Mouse (Mus musculus) gastrocnemius, postnatal 10 days (tissue): ENCODE data around the gene Pip5k1b. TPM values are rescaled to one million over a fixed set of nuclear protein-coding genes. Genes with fewer than 3 reads are reported as not detected.

ENCODE experiments used
- DNase-seq: peaks from one replicate; pipeline ENCODE4 v3.0.0; 2021; ENCODE audit warnings: mixed read lengths
- total RNA-seq, 2 experiments: library from RNA; stranded (reverse); gene quantifications; 2 replicates each; pipeline ENCODE4 v1.2.3; 2021

The Pip5k1b gene
- total RNA-seq, 2 experiments from 2014 or later: 1.2 to 1.6 TPM

DNA sequence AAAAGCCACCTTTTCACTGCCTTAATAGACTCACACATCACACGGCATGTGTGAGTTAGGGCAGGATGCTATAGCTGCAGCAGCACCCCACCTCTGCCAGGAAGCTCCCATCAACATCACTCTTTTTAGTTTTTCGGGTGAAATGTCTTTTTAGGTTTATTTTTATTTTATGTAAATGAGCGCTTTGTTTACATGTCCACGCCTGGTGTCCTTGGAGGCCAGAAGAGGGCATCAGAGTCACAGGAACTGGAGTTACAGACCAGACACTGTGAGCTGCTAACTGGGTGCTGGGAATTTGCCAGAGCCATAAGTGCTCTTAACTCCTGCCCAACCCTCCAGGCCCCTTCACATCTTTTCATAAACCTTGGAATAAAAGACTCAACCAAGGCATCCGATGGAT is 249.3 kb downstream of the Pip5k1b start:
- no peak for DNase-seq

DNA sequence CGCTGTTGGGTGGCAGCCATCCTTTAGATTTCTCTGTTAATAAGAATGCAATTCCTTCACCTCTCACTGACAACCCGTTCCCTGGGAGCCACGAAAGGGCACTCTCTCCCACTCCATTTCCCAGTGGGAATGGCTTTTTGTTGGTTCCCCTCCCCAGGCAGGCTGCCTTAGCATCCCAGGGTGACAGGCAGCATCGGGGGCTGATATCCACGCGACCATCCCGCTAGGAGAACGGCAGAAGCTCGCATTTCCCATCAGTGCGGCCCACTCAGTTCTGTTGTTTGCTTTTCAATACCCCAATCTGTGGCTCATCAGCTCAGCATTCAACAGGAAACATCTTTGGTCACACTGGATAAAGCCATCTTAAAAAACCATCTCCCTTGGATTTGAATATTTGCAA is 253.5 kb downstream of the Pip5k1b start:
- no peak for DNase-seq

DNA sequence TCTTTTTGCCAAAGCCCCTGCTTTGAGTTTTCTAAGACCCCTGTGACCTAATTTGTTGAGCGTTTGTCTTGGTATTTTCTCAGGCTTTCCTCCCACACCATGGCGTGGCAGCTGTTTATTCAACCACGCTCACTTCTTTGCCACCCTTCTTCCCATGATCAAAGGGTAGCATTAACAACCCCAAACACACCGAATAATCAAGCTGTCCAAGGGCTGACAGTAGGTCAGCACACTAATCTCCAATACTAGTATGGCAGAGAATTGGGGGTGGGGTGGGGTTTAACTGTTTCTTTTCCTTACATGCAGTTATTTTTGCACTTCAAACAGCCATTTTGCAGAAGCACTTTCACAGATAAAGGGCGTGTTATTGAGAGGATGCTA is 253.9 kb downstream of the Pip5k1b start:
- DNase-seq: no peak

DNA sequence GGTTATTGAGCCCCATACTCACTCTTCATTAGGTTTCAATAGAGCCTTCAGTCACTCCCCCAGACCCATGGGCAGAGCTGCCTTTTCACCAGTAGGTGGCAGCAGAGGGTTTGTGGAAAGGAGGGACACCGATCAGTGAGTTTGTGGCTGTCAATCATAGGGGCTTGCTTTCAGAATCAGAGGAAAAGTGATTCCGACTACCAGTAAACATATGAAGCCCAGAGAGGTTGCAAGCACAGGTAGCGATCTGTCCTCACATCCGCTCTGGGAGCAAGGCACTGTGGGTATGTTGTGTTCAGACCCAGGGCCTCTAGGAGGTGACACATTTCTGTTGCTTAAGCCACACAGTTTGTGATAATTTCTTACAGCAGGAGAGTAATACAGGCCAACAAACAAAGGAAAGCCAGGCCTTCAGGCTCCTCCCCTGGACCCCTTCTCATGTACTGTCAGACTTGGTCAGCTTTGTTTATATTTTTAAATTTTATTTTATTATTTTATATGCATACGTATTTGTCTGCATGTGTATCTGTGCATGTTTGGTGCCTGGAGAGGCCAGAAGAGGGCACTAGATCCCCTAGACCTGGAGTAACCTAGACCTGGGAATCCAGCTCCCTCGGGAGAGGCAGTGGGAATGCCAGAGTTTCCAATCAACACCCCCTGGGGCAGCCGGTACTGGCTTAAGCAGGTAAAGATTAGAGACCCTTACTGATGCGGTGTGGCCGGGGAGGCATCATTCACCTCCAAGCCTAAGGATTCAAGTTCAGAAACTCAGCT is 254.5 kb downstream of the Pip5k1b start:
- peak; percentile 76 for DNase-seq

DNA sequence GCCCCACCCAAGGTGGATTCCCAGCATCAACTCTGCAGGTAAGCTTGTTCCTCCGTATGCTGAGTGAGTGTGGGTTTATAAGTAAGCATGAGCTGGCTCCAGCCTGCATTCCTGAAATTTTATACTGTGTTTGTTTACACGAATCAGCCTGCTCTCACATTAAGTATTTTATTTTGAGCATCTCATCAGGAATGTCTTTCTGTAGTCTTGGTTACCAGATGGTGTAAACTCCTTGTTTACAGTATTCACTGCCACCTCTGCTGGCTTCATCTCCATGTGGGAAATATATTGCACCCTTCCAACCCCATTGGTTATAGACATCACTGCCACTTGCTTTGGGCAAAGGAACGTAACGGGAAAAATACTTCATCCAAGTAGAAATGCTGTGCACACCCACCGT is 262.1 kb downstream of the Pip5k1b start:
- DNase-seq: no peak

DNA sequence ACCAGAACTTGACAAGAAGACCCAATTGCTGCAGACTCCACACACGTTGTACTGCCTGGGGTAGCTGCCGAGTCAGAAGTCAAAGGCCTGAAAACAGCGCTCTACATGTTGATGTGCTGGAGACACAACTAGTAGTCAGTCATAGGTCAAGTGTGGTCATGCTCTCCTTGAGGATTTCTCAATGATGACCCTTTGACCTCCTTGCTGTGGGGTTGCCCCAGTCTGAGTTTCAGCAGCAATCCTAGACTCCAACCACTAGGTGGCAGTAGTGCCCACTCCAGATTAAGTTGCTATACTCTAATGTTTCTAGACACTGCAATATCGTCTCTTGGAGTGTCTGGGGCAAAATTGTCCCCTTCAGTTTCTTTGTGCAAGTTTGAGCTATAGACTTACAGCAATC is 271.5 kb downstream of the Pip5k1b start:
- peak; percentile 32 for DNase-seq

DNA sequence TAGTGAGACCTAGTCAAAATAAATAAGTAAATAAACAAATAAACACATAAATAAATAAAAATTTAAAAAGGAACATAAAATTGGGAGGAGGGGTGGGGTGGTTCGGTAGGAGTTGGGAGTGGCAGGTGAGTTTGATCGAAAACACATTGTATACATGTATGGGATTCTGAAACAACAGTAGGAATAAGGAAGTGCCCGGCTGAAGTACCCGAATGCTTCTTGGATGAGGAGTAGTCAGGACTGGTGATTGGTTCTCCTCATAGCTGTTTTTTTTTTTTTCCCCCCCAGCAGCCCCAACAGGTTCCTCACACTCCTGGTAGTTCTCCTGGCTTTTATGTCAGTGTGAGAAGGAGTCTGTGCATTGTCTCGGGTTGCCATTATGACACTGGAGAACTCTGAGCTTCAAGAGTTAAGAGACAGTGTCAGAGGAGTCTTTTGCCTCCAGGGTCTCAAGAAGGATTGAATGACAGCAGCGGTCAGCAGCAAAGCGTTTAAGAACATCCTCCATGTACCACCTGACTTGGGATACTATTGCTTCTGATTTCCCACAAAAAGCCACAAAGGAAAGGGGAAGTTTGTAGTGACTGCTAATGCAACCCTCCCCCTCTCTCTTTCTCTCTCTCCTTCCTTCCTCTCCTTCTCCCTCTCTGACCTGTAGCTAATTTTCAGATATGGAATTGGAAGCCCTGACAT is 274.2 kb downstream of the Pip5k1b start:
- DNase-seq: no peak

DNA sequence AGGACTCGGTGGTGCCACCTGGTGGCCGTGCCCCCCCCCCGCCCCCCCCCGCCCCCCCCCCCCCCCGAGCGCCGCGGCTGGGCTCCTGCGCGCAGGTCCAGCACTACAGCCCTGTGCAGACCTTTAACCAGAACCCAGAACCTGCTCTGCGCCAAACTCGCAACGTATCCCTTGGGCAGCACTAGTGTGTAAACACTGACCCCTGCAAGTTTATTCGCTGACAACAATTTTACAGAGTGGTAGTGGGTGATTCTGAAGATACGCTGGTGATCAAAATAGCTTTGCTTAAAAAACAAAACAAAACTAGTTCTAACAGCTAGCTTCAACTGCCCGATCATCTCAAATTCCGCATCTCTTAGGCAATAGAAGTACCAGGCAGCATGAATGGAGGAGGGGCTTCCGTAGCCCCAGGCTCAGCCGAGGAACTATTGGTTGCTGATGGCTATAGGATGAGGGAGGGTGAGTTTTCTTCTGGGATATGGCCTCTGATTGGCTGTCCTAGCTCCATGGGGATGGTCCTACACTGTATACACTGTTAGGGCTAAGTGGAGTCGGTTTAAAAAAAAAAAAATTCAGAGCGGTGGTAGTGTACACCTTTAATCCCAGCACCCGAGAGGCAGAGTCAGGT is 275.0 kb downstream of the Pip5k1b start, which contains the start of gene Fxn:
TSS of gene Fxn (minus strand) at position 5 of the 628 bp plus-strand sequence.
- no peak for DNase-seq

DNA sequence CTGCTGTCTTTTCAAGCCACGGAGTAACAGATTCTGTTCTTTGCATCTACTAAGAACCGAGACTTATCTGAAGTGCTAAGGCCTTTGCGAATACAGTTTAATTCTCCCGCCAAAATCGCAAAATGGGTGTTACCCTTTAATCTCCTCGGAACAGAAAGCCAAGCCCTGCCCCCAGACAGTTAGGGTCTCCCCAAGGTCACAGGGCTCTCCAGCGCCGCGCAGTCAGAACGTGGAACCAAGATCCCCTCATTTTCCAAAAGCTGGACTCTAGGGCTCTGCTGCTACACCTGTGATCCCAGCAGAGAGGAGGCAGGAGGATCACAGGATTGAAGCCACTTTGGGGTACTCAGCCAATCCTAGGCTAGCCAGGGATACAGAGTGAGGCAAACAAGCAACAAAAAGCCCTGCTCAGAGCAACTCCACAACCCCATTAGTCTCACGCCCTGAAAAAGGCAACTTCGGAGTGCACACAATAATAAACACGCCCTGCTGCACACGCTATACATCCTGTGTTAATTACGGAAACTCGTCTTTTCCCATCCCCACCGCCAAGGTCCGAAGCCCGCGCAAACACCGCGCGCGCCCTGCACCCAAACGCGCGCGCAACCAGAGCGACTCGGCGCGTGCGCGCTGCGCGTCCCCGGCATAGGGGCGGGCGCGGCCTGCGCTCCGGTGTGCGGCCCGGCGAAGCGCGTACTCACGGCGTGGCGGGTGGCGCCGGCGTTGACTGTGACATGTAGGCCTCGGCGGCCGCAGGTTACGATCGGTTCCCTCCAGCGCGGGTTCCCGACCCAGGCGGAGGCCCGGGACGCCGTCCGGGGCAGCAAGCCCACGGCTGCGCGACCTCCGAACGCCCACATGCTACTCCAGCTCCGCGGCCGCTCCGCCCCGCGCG is 275.7 kb downstream of the Pip5k1b start:
- peak; percentile 81 for DNase-seq

DNA sequence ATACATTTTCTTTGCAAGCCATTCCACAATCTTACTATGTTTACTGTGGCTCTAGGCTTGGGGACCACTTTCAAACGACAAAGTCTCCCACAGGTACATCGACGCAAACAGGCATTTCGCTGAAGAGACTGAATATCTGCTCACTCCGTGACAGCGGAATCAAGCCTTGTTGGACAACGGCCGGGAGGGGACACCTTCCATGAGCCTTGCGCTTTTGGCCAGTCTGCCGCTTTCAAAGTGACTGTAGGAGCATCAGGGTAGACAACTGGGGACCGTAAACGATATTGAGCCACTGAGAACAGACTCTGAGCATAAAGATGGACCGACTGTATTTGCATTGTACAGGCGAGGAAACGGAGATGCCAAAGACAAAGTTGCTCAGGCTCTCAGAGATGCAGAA is 276.8 kb downstream of the Pip5k1b start:
- DNase-seq: no peak

DNA sequence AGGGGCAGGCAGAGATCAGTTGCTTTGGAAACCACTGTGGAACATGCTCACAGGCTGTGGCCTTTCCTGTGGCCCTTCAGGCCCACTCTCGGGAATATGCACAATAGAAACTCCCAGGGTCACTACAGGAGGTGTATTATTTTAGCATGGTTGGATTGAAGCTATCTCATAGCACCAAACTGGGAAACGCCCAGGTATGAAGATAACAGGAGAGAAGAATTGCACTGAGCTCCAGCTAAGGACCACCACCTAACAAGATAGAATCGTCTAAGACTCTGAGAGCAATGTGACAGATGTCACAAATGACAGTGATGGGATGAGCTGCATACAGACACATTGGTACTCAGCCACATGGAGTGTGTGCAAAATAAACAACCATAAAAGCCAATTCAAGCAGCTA is 281.4 kb downstream of the Pip5k1b start:
- no peak for DNase-seq

DNA sequence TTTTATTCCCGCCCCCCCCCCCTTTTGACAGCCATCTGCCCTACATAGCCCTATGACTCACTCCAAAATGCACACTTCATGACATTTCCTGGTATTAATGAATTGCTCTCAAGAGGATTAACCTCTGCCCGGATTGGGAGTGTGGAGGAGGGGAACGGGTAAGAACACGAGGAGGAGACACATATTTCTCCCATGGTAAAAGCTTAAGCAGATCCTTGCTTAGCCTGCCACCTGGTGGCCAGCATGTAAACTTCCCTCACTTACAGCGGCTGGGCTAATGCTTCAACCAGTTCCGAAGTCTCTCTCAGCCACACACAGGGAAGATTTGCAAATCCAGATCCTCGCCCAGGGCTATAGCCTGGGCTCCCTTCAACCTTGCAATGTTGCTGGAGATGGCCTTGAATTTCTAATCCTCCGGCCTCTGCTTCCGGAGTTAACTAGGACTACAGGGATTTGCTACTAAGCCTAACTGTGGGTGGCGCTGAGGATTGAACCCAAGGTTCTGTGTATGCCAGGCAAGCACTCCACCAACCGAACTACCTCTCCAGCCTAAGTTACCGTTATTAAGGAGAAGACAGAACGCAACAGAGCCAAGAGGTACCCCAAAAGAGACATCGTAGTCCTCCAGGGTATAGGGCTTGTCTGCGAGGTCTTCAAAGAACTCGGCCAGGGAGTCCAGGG is 283.8 kb downstream of the Pip5k1b start:
- DNase-seq: peak; percentile 84

DNA sequence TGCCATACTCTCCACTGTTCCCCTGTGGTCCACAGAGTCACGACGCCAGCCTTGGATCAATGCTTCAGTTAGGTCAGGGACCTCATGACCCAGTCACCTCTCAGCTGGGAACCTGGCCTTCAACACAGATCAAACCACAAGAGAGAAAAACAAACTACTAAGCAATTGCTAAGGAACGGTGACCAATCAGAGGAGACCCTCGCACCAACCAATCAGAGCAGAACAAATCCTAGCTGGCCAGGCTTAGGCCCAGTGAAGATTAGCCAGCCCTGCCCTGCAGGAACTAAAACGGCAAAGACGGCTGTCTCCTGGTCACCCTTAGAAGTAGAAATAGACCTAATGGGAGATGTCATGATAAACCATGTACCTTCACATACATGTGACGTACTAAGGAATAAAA is 284.3 kb downstream of the Pip5k1b start:
- peak; percentile 10 for DNase-seq

DNA sequence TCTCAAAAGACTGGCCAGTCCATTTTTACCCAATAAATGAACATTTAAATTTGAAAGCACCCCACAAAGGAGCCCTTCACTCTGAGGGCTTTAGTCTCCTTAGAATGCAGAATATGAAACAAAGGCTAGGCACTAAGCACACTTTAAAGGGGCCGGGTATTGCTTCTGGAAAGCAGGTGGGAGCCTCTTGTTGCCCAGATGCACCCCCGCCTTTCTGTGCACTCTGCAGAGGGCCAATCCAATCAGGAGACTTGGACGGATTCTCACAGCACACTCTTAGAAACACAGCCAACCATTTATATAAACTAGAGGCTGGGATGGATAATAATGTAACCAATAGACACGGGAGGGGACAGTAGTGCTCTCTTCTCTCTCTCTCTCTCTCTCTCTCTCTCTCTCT is 287.1 kb downstream of the Pip5k1b start:
- no peak for DNase-seq

DNA sequence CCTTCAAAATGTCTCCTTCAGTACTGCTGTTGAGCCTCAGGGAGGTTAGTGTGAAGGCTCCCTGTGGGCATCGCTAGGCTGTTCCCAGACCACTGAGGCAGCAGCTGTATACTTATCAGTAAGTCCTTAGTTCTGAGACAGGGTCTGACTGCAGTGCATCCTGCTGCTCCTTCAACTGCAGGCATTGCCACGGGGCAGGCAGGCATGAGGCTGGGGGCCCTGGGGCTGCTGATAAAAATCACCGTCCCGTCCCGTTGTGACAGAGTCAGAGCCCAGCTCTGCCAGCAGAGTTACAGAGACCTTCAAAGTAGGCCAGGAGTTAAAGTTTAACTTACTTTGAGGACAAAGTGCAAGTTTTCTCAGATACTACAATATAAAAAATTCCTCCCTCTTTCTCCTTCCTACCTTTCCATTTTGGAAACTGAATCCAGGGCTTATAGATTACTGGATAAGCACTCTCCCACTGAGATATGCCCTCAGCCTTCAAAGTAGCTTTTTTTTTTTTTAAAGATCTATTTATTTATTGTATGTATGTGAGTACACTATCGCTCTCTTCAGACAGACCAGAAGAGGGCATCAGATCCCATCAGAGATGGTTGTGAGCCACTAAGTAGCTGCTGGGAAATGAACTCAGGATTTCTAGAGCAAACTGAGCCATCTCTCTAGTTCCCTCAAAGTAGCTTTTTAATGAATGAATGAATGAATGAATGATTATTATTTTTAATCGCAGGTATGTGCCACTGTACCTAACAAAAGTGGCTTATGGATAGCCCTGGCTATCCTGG is 289.4 kb downstream of the Pip5k1b start:
- DNase-seq: no peak

DNA sequence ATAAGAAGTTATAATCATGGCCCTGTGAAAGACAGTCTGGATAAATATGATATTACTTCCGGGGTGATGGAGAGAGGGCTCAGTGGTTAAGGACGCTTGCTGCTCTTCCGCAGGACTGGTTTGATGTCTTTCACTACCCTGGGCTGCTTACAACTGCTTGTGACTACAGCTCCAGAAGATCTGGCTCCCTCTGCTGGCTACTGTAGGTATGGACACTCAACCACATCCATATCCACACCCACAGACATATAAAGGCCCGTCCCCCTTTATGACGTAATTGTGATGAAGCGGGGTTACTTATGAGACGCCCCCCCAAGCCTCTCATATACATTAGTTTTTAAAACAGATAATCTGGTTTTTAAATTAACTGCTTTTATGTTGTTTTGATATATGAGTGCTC is 290.7 kb downstream of the Pip5k1b start:
- peak; percentile 79 for DNase-seq

DNA sequence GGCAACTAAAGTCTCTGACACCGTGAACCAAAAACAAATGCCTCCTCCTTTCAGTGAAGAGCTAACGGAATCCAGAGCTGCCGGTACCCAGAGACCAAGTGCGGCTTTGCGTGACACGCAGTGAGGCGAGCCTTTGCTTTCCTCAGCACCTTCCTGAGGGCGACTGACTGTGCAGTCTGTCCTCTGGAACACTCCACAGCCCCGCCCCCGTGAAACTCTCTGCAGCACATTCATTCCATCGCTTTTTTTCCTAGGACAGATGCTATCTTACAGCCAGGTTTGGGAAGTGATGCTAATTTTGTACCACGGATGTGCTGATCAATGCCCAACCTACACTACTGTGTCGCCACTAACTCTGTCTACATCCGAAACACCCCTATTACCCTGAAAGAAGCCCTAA is 292.9 kb downstream of the Pip5k1b start:
- no peak for DNase-seq

DNA sequence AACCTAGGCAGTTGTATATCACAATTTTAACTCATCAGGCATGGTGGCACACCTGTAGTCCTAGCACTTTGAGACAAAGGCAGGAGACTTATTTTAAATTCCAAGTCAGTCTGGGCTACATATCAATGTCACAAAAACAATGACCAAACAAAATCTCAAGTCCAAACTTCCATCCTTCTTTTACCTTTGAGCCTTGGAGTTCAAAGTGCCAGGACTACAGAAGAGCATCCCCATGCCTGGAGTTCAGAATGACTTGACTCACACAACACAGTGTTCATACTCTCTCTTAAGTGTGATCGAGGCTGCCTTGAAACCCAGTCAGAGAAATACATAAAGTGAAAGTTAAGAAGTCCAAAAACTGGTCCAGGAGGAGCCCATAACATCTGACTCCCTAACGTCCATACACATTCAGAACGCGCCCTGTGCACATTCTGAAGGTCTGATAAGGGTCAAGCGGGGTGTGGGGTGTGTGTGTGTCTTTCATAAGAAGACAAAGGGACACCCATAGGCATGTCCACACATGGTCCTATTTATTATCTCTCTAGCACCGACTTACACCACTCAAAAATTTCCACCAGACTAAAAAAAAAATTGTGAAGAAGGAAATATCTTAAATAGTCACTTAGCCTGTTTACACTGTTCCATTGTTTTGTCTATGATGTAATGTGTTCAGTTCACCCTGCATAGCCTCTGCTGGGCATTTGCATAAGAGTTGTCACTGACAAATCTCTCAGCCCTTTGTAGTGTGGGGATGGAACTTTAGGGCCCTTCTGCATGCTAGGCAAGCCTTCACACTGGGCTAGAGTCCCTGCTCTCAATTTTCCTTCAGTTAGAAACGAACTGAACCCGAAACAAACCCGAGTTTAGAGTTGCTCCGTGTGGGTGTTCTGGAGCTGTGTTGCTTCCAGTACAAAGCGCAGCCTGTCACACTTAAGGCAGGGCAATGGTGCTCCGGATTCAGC is 296.0 kb downstream of the Pip5k1b start:
- no peak for DNase-seq

DNA sequence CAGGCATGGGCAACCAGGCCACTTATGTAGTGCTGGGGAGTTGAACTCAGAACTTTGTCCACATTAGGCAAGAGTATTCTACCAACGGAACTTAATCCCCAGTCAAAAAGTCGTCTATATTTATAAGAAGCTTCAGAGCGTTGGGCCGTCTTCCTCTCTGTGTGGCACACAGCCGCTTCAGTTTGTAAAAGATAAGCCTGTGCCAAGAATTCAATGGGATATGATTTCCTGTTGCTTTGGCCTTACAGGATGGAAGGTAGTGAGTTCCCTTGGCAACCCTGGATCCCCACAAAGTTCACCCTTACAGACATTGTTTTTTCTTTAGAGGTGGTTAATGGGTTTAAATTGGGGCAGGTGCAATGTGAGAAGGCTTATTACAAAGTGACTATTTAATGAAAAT is 297.3 kb downstream of the Pip5k1b start:
- DNase-seq: no peak

DNA sequence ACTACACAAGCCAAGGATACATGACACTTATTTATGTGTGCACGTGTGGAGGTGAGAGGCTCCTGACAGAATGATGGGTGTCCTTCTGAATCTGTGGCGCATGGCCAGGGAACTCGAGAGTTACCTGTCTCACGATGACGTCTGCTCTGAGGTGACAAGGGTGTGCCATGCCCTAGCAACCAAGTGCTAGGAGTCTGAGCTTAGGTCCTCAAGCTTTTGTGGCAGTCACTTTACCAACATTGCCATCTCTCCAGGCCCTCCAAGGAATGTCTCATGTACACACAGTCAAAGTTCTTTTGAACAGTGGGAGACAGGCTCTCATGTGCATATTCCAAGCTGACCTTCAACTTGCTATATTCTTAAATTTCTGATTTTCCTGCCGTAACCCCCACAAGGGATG is 297.7 kb downstream of the Pip5k1b start:
- no peak for DNase-seq
